Mouse (Mus musculus) Patski (cell line): ENCODE measurements around the gene Ahcyl2. TPM values are rescaled to one million over a fixed set of nuclear protein-coding genes. Genes with fewer than 3 reads are reported as not detected.

Source experiments
- ATAC-seq: fragments of 100-300 bp; one replicate; pipeline ENCODE4 v1.8.0; 2021
- CTCF ChIA-PET: fragments of 350-600 bp; sonication (Branson Sonifier 250); formaldehyde crosslinking; loops from one replicate; lab custom pipeline; 2022; ENCODE audit warnings: inconsistent platforms; lab: Charles Lee
- POLR2A ChIA-PET: fragments of 350-600 bp; sonication (Branson Sonifier 250); formaldehyde crosslinking; loops from one replicate; lab custom pipeline; 2022; ENCODE audit warnings: antibody characterized with exemption, inconsistent platforms; lab: Charles Lee
- DNase-seq: peaks from one replicate; pipeline ENCODE4 v3.0.0-alpha.2; 2011; ENCODE audit warnings: low read depth, low spot score
- H3K27me3 ChIP-seq: fragments of 371-371 bp; one replicate; pipeline ENCODE4 v1.5.1; 2021
- CTCF ChIP-seq: fragments of 100-300 bp; IDR thresholded peaks from one replicate; pipeline ENCODE4 v1.5.1; 2021
- in situ Hi-C: fragments of 300-500 bp; cut with MboI; formaldehyde crosslinking; loops from 3 replicates; pipeline ENCODE4 v1.11.1; 2018; ENCODE audit warnings: low pct_unique_long_range_greater_than_20kb, mixed read lengths
- polyA plus RNA-seq: library from polyadenylated mRNA; unstranded; gene quantifications from one replicate; pipeline ENCODE4 v1.2.3, GENCODE M21; 2021

The Ahcyl2 gene
- polyA plus RNA-seq, 1 experiment from 2014 or later = 30.8 TPM

DNA sequence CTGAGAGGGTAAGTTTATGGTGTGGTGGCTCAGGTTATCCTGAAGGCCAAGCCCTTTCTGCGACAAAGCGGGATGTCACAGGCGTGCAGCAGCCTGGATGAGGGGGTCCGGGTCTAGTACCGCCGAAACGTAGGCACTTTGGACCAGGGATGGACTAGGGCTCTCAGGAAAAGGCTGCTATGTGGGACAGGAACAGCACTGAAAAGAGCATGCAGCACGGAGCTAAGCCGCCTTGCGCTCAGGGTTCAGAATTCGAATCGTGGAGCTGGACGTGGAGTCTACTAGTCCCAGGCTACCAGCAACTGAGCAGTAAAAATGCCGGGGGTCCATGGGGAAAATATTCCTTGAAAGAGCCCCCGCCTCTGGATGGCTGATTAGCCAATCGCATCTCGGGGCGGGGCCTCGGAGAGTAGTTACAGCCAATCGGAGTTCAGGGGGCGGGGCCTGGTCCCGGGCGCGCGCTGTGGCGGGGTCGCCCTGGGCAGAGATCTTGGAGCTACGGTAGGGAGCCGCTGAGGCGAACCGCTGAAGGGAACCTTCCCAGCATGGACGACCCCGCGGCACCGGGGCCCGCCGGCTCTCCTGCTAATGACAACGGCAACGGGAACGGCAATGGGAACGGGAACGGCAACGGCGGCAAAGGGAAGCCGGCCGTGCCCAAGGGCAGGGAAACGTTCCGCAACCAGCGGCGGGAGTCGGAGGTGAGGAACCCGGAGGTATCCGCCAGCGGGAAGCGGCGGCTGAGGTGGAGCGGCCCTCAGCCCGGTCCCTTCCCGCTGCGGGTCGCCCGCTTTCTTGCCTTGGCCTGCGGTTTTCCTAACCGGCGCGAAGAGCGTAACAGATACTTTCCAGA, 148.9 kb downstream of the Ahcyl2 start, which contains the start of gene Strip2:
TSS of gene Strip2 (plus strand) at position 483 of the 853 bp plus-strand sequence.
- ATAC-seq (peak; percentile 94), DNase-seq (peak; percentile 34)
- ChIA-PET CTCF (no interaction called here), POLR2A (no interaction called here)
- no peaks in the 10 kb centered on the region for H3K27me3 ChIP-seq
- in situ Hi-C loops = no loop called here
- TF ChIP-seq CTCF = no peak

DNA sequence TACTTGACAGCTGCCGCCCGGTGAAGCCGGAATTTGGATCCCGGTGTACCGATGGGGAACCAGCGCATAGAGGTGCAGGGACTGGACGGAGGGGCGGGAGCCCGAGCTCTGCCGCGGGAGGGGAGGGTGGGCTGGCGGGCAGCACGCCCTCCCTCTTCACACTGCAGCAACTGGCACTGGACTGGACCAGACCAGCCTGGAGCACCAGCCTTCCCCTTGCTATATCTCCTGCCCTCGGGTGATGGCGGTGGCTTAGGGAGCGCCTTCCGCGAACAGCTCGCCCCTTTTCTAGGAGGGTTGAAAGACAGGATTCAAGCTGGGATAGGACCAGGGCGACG, 149.5 kb downstream of the Ahcyl2 start:
- no peak for DNase-seq
- in situ Hi-C loops = no loop called here
- POLR2A ChIA-PET = no interaction called here

DNA sequence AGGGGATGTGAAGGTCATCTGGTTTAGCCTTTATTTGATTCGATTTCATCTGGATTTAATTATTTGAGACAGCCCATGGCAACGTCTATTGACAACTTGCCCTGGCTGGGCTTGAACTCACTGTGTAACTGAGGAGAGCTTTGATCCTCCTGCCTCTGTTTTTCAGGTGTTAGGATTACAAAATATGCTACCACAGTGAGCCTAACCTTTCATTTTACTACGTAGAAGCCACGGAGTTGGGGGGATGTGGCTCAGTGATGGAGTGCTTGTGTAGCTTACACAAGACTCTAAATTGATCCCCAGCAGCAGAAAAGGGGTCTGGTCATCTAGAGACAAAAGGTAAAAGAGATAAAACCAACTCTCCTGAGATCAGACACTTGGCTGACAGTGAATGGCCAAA, 150.1 kb downstream of the Ahcyl2 start:
- in situ Hi-C loops = no loop called here
- no peak for TF ChIP-seq CTCF
- no peak for DNase-seq
- ChIA-PET CTCF (no interaction called here), POLR2A (no interaction called here)
- ATAC-seq = no peak
- H3K27me3 ChIP-seq = no peaks in the 10 kb centered on the region

More for the DNA sequence above, 149.5 kb downstream of the Ahcyl2 start:
- CTCF ChIA-PET = no interaction called here
- H3K27me3 ChIP-seq = no peaks in the 10 kb centered on the region
- no peak for TF ChIP-seq CTCF
- peak; percentile 40 for ATAC-seq

GRCm38 (mm10) chr6:29923501-29923900, 155.7 kb downstream of the Ahcyl2 start:
- CTCF ChIA-PET = no interaction called here
- POLR2A ChIA-PET = no interaction called here
- in situ Hi-C loops = no loop called here
- ATAC-seq (no peak), DNase-seq (no peak)
- no peak for TF ChIP-seq CTCF
- no peaks in the 10 kb centered on the region for H3K27me3 ChIP-seq

DNA sequence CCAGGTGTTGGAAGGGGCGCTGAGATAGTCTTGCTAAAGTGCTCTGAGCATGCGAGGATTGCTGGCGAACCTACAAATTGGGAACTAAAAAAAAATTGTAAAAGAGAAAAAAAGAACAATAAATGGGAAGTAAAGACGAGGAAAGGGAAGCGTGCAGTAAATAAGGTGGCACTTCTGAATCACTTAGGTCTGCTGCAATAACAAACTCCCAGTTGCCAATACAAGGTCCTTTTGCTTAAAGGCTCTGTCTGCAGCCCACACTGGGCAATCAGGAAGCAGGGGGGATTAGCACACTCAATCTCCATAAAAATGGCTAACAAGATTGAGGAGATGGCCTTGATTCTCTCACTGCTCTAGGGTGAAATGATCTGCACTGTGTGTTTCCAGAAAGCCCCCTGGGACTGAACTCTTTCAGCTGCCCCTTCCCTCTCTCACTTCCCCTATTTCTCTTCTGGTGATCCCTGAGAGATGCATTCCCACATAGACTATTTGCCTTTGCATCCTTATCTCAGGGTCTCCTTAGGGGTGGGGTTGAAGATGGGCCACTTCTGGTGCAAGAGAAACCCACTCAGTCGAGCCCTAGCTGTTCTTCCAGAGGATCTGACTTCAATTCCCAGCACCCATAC, 157.9 kb downstream of the Ahcyl2 start:
- no peak for TF ChIP-seq CTCF
- ChIA-PET CTCF (interaction anchor here (1.0 kb wide), 1 partner anchor 12 kb away, joined by 3 read pairs; no protein-coding TSS in a partner anchor), POLR2A (no interaction called here)
- no peaks in the 10 kb centered on the region for H3K27me3 ChIP-seq
- ATAC-seq (no peak), DNase-seq (no peak)
- in situ Hi-C loops = no loop called here

DNA sequence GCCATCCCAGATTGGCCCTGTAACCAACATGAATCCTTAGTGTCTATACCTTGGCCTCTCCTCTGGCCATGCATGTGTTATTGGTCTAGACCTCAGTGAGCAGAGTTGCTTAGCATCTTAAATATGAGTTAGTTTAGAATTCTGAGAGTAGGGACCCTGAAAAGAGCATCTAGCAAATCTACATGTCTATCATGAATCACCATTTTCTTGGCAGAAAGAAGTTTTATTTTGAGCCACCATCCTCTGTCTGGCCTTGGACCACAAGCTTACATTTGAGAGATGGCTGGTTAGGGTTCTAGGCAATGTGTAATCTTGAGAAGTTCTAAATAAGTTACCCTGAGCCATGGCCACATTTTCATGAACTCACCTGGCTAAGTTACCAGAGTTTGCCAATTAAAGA, 162.3 kb downstream of the Ahcyl2 start:
- POLR2A ChIA-PET = no interaction called here
- no peak for TF ChIP-seq CTCF
- DNase-seq = no peak
- no peaks in the 10 kb centered on the region for H3K27me3 ChIP-seq
- in situ Hi-C loops = no loop called here
- no peak for ATAC-seq
- CTCF ChIA-PET = no interaction called here

GRCm38 (mm10) chr6:29930665-29931064, 162.9 kb downstream of the Ahcyl2 start:
- CTCF ChIA-PET = no interaction called here
- ATAC-seq (no peak), DNase-seq (no peak)
- in situ Hi-C loops = no loop called here
- TF ChIP-seq CTCF = no peak
- no peaks in the 10 kb centered on the region for H3K27me3 ChIP-seq
- POLR2A ChIA-PET = no interaction called here

- no peak for DNase-seq
- in situ Hi-C loops = no loop called here
- TF ChIP-seq CTCF = no peak
- ATAC-seq = no peak
- no peaks in the 10 kb centered on the region for H3K27me3 ChIP-seq
- CTCF ChIA-PET = no interaction called here
- POLR2A ChIA-PET = no interaction called here
Observed at GRCm38 (mm10) chr6:29931181-29931580, 163.4 kb downstream of the Ahcyl2 start.

GRCm38 (mm10) chr6:29935741-29936140, 167.9 kb downstream of the Ahcyl2 start:
- ChIA-PET POLR2A (interaction anchor here (0.9 kb wide), 1 partner anchor 15 kb away, joined by 4 read pairs; no protein-coding TSS in a partner anchor), CTCF (interaction anchor here (0.7 to 1.4 kb wide), 4 partner anchors 8 to 11 kb away, joined by 3 to 6 read pairs (median 3); no protein-coding TSS in a partner anchor)
- ATAC-seq = no peak
- no peak for DNase-seq
- H3K27me3 ChIP-seq = no peaks in the 10 kb centered on the region
- in situ Hi-C loops = no loop called here
- no peak for TF ChIP-seq CTCF

DNA sequence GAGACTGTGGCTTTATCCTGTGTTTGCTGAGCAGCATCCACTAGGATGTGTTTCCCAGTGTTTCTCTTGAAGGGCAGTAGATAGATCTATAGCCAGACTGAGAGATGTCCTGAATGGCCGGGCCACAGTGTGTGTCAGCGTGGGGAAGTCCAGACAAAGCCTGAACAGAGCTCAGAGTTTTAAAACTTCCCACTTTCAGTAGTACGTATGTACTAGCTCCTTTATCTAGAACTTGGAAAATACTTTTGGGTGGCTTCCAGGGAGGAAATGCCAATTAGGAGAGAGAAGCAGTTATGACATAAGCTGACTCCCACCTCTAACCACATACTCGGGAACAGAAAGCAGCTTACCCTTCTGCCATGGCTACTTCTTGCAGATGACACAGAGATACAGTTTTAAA, 172.6 kb downstream of the Ahcyl2 start:
- DNase-seq = no peak
- TF ChIP-seq CTCF = no peak
- POLR2A ChIA-PET = no interaction called here
- CTCF ChIA-PET = interaction anchor here (0.8 to 1.4 kb wide), 2 partner anchors 12 to 87 kb away, joined by 3 to 4 read pairs; no protein-coding TSS in a partner anchor
- H3K27me3 ChIP-seq = no peaks in the 10 kb centered on the region
- in situ Hi-C loops = loop anchor here (5.0 kb wide), 1 partner anchor 178 kb away; no protein-coding TSS in a partner anchor
- ATAC-seq = no peak

- DNase-seq (no peak), ATAC-seq (no peak)
- in situ Hi-C loops = loop anchor here (5.0 kb wide), 1 partner anchor 179 kb away; no protein-coding TSS in a partner anchor
- CTCF ChIA-PET = interaction anchor here (1.4 kb wide), 1 partner anchor 87 kb away, joined by 4 read pairs; no protein-coding TSS in a partner anchor
- POLR2A ChIA-PET = no interaction called here
- TF ChIP-seq CTCF = no peak
- no peaks in the 10 kb centered on the region for H3K27me3 ChIP-seq
Observed at GRCm38 (mm10) chr6:29941036-29941435, 173.2 kb downstream of the Ahcyl2 start.
